Mouse (Mus musculus): ENCODE measurements around the gene Nfib. TPM values are rescaled to one million over a fixed set of nuclear protein-coding genes. Genes with fewer than 3 reads are reported as not detected.

Nfib gene
- polyA plus RNA-seq, 1 experiment = 4.8 TPM

DNA sequence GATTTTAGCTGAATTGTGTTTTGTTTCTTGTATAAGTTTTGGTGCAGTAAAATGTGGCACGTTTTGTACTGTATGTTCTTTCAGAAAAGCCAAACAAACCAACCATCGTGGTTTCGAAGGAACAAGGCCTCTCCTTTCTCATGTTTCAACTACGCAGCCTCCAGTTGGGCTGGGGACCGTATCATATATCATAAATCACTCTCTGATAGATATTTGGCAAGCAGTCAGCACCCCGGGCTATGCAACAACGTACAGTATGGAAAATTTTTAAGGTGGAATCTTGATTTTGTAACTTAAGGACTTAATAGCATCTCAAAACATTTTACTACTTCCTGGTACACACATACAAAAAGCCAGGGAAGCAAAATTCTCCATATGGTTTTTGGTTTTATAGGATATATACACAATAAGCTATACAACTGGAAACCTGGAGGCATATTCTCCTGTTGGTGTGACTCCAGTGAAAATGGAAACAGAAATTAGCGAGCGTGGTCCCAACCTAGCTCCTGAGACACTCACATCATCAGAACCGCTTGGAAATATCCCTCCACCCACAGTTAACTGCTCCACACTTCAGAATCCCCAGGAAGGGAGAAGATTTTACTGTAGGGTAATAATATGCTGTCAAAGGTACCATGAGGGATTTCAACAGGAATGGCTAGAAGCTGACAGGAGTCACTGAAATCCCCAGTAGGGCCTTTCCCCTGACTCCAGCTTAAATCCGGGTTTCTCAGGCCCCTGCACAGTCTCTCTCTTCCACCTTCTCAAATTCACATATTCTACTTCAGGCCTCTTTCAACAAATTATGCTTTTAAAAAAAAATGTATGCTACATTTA, 455.8 kb downstream of the Nfib start:
- no peak for DNase-seq (ENCODE audit: low read depth, low spot score)
- WGBS = 34% methylated on average over 11 of the region's 11 CpGs

DNA sequence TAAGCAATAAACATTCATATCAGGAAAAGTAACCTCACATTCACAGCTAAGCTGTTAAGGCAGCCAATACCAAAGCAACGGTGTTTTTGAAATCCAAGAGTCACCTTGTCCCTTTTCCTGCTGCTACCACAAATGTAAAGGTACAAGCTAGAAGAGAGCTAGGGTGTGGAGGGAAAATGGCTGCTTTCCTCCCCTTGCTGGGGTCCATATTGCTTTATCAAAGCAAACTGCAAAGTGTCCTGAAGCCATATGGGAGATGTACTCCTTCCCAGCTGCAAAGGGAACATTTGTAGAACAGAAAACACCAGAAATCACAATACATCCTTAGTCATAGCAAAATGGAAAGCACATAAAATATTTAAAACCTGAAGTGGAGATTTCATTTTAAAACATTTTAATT, 456.6 kb downstream of the Nfib start:
- DNase-seq (ENCODE audit: low read depth, low spot score) = no peak
- 37% methylated on average over 1 of the region's 1 CpGs for WGBS

DNA sequence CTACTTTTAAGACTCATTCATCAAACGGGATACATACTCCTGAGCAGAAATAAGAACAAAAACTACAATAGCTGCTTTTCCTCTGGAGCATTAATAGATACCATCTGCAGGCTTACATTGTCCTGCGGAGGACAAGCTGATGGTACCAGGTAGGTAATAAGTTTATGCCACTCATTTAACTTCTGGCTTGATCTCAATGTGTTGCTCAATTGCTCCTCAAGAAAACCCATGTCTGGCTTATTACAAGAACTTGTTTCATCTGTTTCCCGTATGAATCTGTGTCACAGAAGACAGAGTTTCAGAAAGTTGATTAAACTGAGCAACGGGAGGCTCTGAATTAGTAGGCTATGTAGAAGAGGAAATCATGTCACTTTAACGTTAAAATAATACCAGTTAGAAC, 457.5 kb downstream of the Nfib start:
- 89% methylated on average over 5 of the region's 5 CpGs for WGBS
- no peak for DNase-seq (ENCODE audit: low read depth, low spot score)

- DNase-seq (ENCODE audit: low read depth, low spot score) = no peak
- 89% methylated on average over 2 of the region's 2 CpGs for WGBS
Observed at GRCm38 (mm10) chr4:82246290-82246689, 459.3 kb downstream of the Nfib start.

Other genes with a start within 250 kb of the Nfib start
- 3.6 and 6.7 TPM in 2 replicates for gene Zdhhc21, start 154.2 kb upstream of the Nfib start, polyA plus RNA-seq (2012; rRNA removed)
- gene Cer1, start 179.4 kb upstream of the Nfib start, polyA plus RNA-seq (2012; rRNA removed) = not detected in 2 replicates